Mouse (Mus musculus) midbrain, postnatal 0 days (tissue): ENCODE results near the gene Col5a1. TPM values are rescaled to one million over a fixed set of nuclear protein-coding genes. Genes with fewer than 3 reads are reported as not detected.

Experiments
- ATAC-seq: fragments of 200-750 bp; cut with Nextera tagmentation; 2 replicates; pipeline ENCODE4 v1.8.0; 2017; ENCODE audit warnings: moderate number of reproducible peaks, mild to moderate bottlenecking, moderate TSS enrichment, moderate library complexity; ENCODE audit not compliant: low FRiP score
- DNase-seq: peaks from one replicate; pipeline ENCODE4 v3.0.0-alpha.2; 2015; ENCODE audit warnings: low spot score
- H3K27ac ChIP-seq: fragments of 300-500 bp; sonication (generic); 2 replicates; pipeline ENCODE4 v1.5.1; 2014; ENCODE audit warnings: low read depth, mild to moderate bottlenecking, low read length, mixed read lengths
- H3K27me3 ChIP-seq: fragments of 300-500 bp; sonication (generic); 2 replicates; pipeline ENCODE4 v1.6.1; 2014; ENCODE audit warnings: low read length, control low read depth, mixed read lengths; ENCODE audit not compliant: insufficient read depth
- H3K36me3 ChIP-seq: fragments of 300-500 bp; sonication (generic); 2 replicates; pipeline ENCODE4 v1.6.1; 2014; ENCODE audit warnings: low read length, control low read depth, mixed read lengths; ENCODE audit not compliant: insufficient read depth
- H3K4me1 ChIP-seq: fragments of 300-500 bp; sonication (generic); 2 replicates; pipeline ENCODE4 v1.6.1; 2014; ENCODE audit warnings: mild to moderate bottlenecking, control low read depth, antibody characterized with exemption, low read length, mixed read lengths; ENCODE audit not compliant: insufficient read depth
- H3K4me2 ChIP-seq: fragments of 300-500 bp; sonication (generic); 2 replicates; pipeline ENCODE4 v1.6.1; 2014; ENCODE audit warnings: low read depth, mild to moderate bottlenecking, low read length, mixed read lengths; ENCODE audit not compliant: poor library complexity, severe bottlenecking
- H3K4me3 ChIP-seq: fragments of 300-500 bp; sonication (generic); 2 replicates; pipeline ENCODE4 v1.5.1; 2014; ENCODE audit warnings: low read depth, mild to moderate bottlenecking, low read length, moderate library complexity
- H3K9ac ChIP-seq: fragments of 300-500 bp; sonication (generic); replicated peaks from 2 replicates; pipeline ENCODE4 v1.6.1; 2014; ENCODE audit warnings: mild to moderate bottlenecking, low read length, moderate library complexity, mixed read lengths; ENCODE audit not compliant: poor library complexity, severe bottlenecking
- H3K9me3 ChIP-seq: fragments of 300-500 bp; sonication (generic); 2 replicates; pipeline ENCODE4 v1.6.1; 2016; ENCODE audit warnings: low read length, control low read depth
- CTCF ChIP-seq: IDR thresholded peaks from 2 replicates; pipeline ENCODE4 v1.5.1; 2016; ENCODE audit warnings: antibody characterized with exemption, mild to moderate bottlenecking
- WGBS: fragments of 180-500 bp; shearing (Covaris S2); extraction: QIAGEN DNeasy Blood & Tissue Kit; methylation state at CpG from one replicate; pipeline ENCODE4 v1.1.7; 2014; 5-methylcytosine and 5-hydroxymethylcytosine counted together
- polyA plus RNA-seq: library from polyadenylated mRNA; unstranded; fragments of >200 nt; fragmentation: Nextera tagmentation; extraction: Ambion mirVana; gene quantifications from 2 replicates; pipeline ENCODE4 v1.2.1, GENCODE M21; 2015
- total RNA-seq: library from RNA; depleted of rRNA; stranded (reverse); fragments of >200 nt; gene quantifications from 2 replicates; pipeline ENCODE4 v1.2.3, GENCODE M21; 2014

Col5a1 gene
- total and polyA plus RNA-seq, 2 experiments from 2014 or later: 5.6 to 16.9 TPM

- no peak overlapping the region for H3K27ac ChIP-seq
- H3K9me3 ChIP-seq: no peaks in the 10 kb centered on the region
- ATAC-seq (no peak), DNase-seq (no peak)
- H3K9ac ChIP-seq: no peak overlapping the region
- H3K36me3 ChIP-seq: no peaks in the 10 kb centered on the region
- no peak overlapping the region for H3K4me2 ChIP-seq
- WGBS: 98% methylated on average over 2 of the region's 2 CpGs
- no peak overlapping the region for H3K4me3 ChIP-seq
- H3K27me3 ChIP-seq: no peaks in the 10 kb centered on the region
- peaks cover 5% of the 10 kb centered on the region; the same call in 1 of the 2 replicates for H3K4me1 ChIP-seq
- TF ChIP-seq CTCF: no peak
Observed at GRCm38 (mm10) chr2:27935441-27935840, 49.2 kb downstream of the Col5a1 start.

GRCm38 (mm10) chr2:27936607-27937191, 50.5 kb downstream of the Col5a1 start:
- no peak overlapping the region for H3K27ac ChIP-seq
- 68% methylated on average over 9 of the region's 9 CpGs for WGBS
- no peak for ATAC-seq

DNA sequence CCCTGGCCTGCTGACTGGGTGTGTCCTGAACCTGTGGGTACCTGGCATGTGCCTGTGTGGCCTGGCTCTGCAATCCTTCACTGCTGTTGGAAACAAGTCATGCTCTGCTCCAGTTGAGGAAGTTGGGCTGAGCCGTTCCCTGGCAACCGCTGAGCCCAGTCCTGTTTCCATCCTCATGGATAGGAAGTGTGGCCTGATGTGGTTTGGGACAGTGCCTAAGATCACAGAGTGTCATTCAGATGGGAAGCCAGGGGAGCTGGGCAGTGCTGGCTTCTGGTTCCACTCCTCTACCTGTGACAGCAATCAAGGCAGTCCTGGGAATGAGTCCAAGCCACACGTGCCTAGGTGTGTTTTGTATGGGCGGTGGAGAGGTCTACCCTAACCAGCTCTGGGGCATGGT, 53.2 kb downstream of the Col5a1 start:
- H3K27ac ChIP-seq: no peak overlapping the region
- WGBS: 91% methylated on average over 4 of the region's 4 CpGs

More at GRCm38 (mm10) chr2:27936607-27937191, 50.5 kb downstream of the Col5a1 start:
- Histone ChIP-seq H3K9ac (no peak overlapping the region), H3K4me1 (peaks cover 5% of the 10 kb centered on the region; the same call in 1 of the 2 replicates), H3K36me3 (no peaks in the 10 kb centered on the region), H3K27me3 (no peaks in the 10 kb centered on the region), H3K4me2 (no peak overlapping the region), H3K4me3 (no peak overlapping the region), H3K9me3 (no peaks in the 10 kb centered on the region)
- no peak for TF ChIP-seq CTCF
- peak; percentile 85 for DNase-seq

GRCm38 (mm10) chr2:27940144-27940543, 53.9 kb downstream of the Col5a1 start:
- Histone ChIP-seq H3K27ac (no peak overlapping the region), H3K36me3 (no peaks in the 10 kb centered on the region), H3K9me3 (no peaks in the 10 kb centered on the region), H3K27me3 (no peaks in the 10 kb centered on the region), H3K4me1 (peaks cover 3% of the 10 kb centered on the region; the same call in 1 of the 2 replicates), H3K4me2 (no peak overlapping the region), H3K4me3 (no peak overlapping the region), H3K9ac (no peak overlapping the region)
- no peak for TF ChIP-seq CTCF
- DNase-seq: no peak
- WGBS: 77% methylated on average over 12 of the region's 12 CpGs
- no peak for ATAC-seq

More for the DNA sequence above, 53.2 kb downstream of the Col5a1 start:
- Histone ChIP-seq H3K9me3 (no peaks in the 10 kb centered on the region), H3K4me1 (peaks cover 3% of the 10 kb centered on the region; the same call in 1 of the 2 replicates), H3K4me3 (no peak overlapping the region), H3K27me3 (no peaks in the 10 kb centered on the region), H3K4me2 (no peak overlapping the region), H3K36me3 (no peaks in the 10 kb centered on the region), H3K9ac (no peak overlapping the region)
- ATAC-seq (no peak), DNase-seq (no peak)
- no peak for TF ChIP-seq CTCF

- no peak for DNase-seq
Observed at GRCm38 (mm10) chr2:27947252-27947651, 61.0 kb downstream of the Col5a1 start.

DNA sequence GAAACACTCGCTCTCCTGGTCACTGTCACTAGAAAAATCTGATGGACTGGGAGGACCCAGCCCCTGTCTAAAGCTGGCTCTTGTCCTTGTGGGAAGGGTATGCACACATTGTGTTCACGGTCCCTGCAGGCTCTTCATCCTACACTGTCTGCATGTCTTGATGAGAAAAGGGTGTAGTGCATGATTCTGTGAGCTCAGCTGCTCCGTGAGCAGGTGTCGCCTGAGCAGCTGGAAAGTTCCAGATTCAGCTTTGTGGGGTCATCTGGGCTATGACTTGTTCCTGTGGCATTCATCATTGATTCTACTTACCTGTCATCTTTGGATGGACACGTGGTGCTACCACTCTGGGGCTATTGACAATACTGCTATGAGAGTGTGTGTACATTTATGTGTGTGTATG, 61.7 kb downstream of the Col5a1 start:
- DNase-seq (no peak), ATAC-seq (no peak)
- H3K36me3 ChIP-seq: no peaks in the 10 kb centered on the region
- WGBS: 87% methylated on average over 5 of the region's 5 CpGs
- H3K27ac ChIP-seq: no peak overlapping the region
- H3K4me1 ChIP-seq: no peaks in the 10 kb centered on the region
- TF ChIP-seq CTCF: no peak
- H3K9ac ChIP-seq: no peak overlapping the region
- no peak overlapping the region for H3K4me2 ChIP-seq
- H3K9me3 ChIP-seq: no peaks in the 10 kb centered on the region
- no peaks in the 10 kb centered on the region for H3K27me3 ChIP-seq
- H3K4me3 ChIP-seq: no peak overlapping the region

More at GRCm38 (mm10) chr2:27947252-27947651, 61.0 kb downstream of the Col5a1 start:
- WGBS: 94% methylated on average over 4 of the region's 4 CpGs
- ATAC-seq: no peak
- H3K27ac ChIP-seq: no peak overlapping the region
- no peak overlapping the region for H3K4me3 ChIP-seq
- no peaks in the 10 kb centered on the region for H3K4me1 ChIP-seq
- no peaks in the 10 kb centered on the region for H3K9me3 ChIP-seq
- no peak for TF ChIP-seq CTCF
- H3K36me3 ChIP-seq: no peaks in the 10 kb centered on the region
- no peak overlapping the region for H3K9ac ChIP-seq
- H3K4me2 ChIP-seq: no peak overlapping the region
- no peaks in the 10 kb centered on the region for H3K27me3 ChIP-seq
